Mouse (Mus musculus) thymus, postnatal 4 days (tissue): ENCODE data around the gene Ctu2.

Source experiments
- DNase-seq: peaks from one replicate; pipeline ENCODE4 v3.0.0; 2021

Ctu2 gene

GRCm38 (mm10) chr8:122451161-122451703 lies 24.7 kb upstream of the Ctu2 start:
- DNase-seq = no peak

- DNase-seq = no peak
Observed at GRCm38 (mm10) chr8:122452154-122452553, 23.8 kb upstream of the Ctu2 start.

- DNase-seq = no peak
Observed at GRCm38 (mm10) chr8:122454409-122454808, 21.5 kb upstream of the Ctu2 start.

GRCm38 (mm10) chr8:122457171-122457570 lies 18.8 kb upstream of the Ctu2 start:
- no peak for DNase-seq

GRCm38 (mm10) chr8:122459218-122459900 lies 16.6 kb upstream of the Ctu2 start:
- peak; percentile 92 for DNase-seq

GRCm38 (mm10) chr8:122459990-122460389 lies 16.0 kb upstream of the Ctu2 start:
- DNase-seq = peak; percentile 60

GRCm38 (mm10) chr8:122460524-122461472 lies 15.1 kb upstream of the Ctu2 start, which contains the start of gene Snai3:
TSS of gene Snai3 (minus strand) at chr8:122460733.
- DNase-seq = peak; percentile 87

GRCm38 (mm10) chr8:122461473-122462148 lies 14.3 kb upstream of the Ctu2 start:
- DNase-seq = peak; percentile 44

GRCm38 (mm10) chr8:122462510-122462909 lies 13.4 kb upstream of the Ctu2 start:
- no peak for DNase-seq

- peak; percentile 68 for DNase-seq
Observed at GRCm38 (mm10) chr8:122463651-122464640, 12.0 kb upstream of the Ctu2 start.

GRCm38 (mm10) chr8:122464985-122465384 lies 11.0 kb upstream of the Ctu2 start:
- peak; percentile 38 for DNase-seq

GRCm38 (mm10) chr8:122467816-122468215 lies 8.1 kb upstream of the Ctu2 start:
- peak; percentile 76 for DNase-seq

GRCm38 (mm10) chr8:122469407-122469806 lies 6.5 kb upstream of the Ctu2 start:
- DNase-seq = no peak

- DNase-seq = peak; percentile 88
Observed at GRCm38 (mm10) chr8:122469965-122470364, 6.0 kb upstream of the Ctu2 start.

- peak; percentile 76 for DNase-seq
Observed at GRCm38 (mm10) chr8:122470691-122471090, 5.3 kb upstream of the Ctu2 start.

- DNase-seq = peak; percentile 70
Observed at GRCm38 (mm10) chr8:122473911-122474421, 2.0 kb upstream of the Ctu2 start.

GRCm38 (mm10) chr8:122474951-122475560 lies 887 bp upstream of the Ctu2 start:
- peak; percentile 68 for DNase-seq

GRCm38 (mm10) chr8:122482448-122482847 lies 6.5 kb downstream of the Ctu2 start:
- DNase-seq = no peak

GRCm38 (mm10) chr8:122483877-122484276 lies 7.9 kb downstream of the Ctu2 start:
- no peak for DNase-seq

- no peak for DNase-seq
Observed at GRCm38 (mm10) chr8:122484831-122485230, 8.9 kb downstream of the Ctu2 start.

GRCm38 (mm10) chr8:122488387-122488786 lies 12.4 kb downstream of the Ctu2 start:
- DNase-seq = no peak
